14 mouse cellular contexts compared by ENCODE assay signal in genomic region chr2:29672746-29673536, GRCm38 (mm10). TPM values are rescaled to one million over a fixed set of nuclear protein-coding genes. Genes with fewer than 3 reads are reported as not detected.
DNase-seq lines count a peak whose midpoint lies in the region.
"Had no signal": no experiment of that assay in that cellular context is flagged by ENCODE, and none has a peak within 500 bp of the region (broad histone marks: within the 10 kb centered on the region; RNA-seq: fewer than 3 reads in every experiment).

No protein-coding gene starts in this region.

- H3K9me3 ChIP-seq in megakaryocyte, embryonic 14.5 days: no peaks in the 10 kb centered on the region
- H3K9me3 ChIP-seq: hindbrain, embryonic 12.5 days; liver, embryonic 15.5 days; neural tube, embryonic 13.5 days had no signal

- no peaks in the 10 kb centered on the region for H3K27me3 ChIP-seq in megakaryocyte, embryonic 14.5 days (replicated peaks)
- H3K27me3 ChIP-seq: hindbrain, embryonic 12.5 days; liver, embryonic 15.5 days; neural tube, embryonic 13.5 days had no signal

- H3K36me3 ChIP-seq in megakaryocyte, embryonic 14.5 days (replicated peaks; ENCODE audit: low read length): peaks cover 2% of the 10 kb centered on the region
- H3K36me3 ChIP-seq: hindbrain, embryonic 12.5 days; liver, embryonic 15.5 days; neural tube, embryonic 13.5 days had no signal

- intact Hi-C loops in gastrocnemius, postnatal 36 days (cut with DNase I): loop anchor here (5.0 kb wide), 1 partner anchor 54 kb away; no protein-coding TSS in a partner anchor

- peak overlapping the region; percentile 80 for H3K4me3 ChIP-seq in megakaryocyte, embryonic 14.5 days (replicated peaks)
- H3K4me3 ChIP-seq: hindbrain, embryonic 12.5 days; liver, embryonic 15.5 days; neural tube, embryonic 13.5 days had no signal

- DNase-seq in gastrocnemius, adult 18-20 months (ENCODE audit: low spot score): peak; percentile 34
- no peak for DNase-seq in gastrocnemius, postnatal 36 days
- peak; percentile 32 to 48 for DNase-seq in lung, postnatal 4 days
- DNase-seq in lung, postnatal 10 days: no peak
- peak; percentile 62 for DNase-seq in thymus, postnatal 25 days
- DNase-seq in ovary, postnatal 36 days (ENCODE audit: low spot score): no peak
- DNase-seq in adrenal gland, postnatal 10 days: no peak
- DNase-seq: adrenal gland, adult 2 months; cerebellum, postnatal 36 days; kidney, postnatal 36 days had no signal

- peaks cover 86% of the 10 kb centered on the region for H3K4me1 ChIP-seq in megakaryocyte, embryonic 14.5 days

RNA-seq across cellular contexts. Expression of gene Rapgef1, which starts 53.4 kb away (rescaled TPM):
- 100 to 1,000 TPM; 137 to 155 TPM for total RNA-seq in gastrocnemius, adult 18-20 months (2021)
- total RNA-seq in gastrocnemius, postnatal 36 days (2021): 100 to 1,000 TPM; 102 to 117 TPM
- 13.8 and 14.5 TPM in 2 replicates for polyA plus RNA-seq in megakaryocyte, embryonic 14.5 days (2012; ENCODE audit: insufficient read depth, low replicate concordance)
- total RNA-seq in adrenal gland, postnatal 10 days (2021): 10 to 100 TPM; 58.5 to 66.5 TPM

Comparison
In these comparisons a context has a peak if more than half of its experiments do, and no peak if none do; other contexts are left out.
1. DNase-seq: peak in gastrocnemius, adult 18-20 months (single experiment), lung, postnatal 4 days (2 of 2) and thymus, postnatal 25 days (single experiment); none in gastrocnemius, postnatal 36 days (0 of 2), lung, postnatal 10 days (single experiment), ovary, postnatal 36 days (single experiment) and adrenal gland, postnatal 10 days (single experiment).